Mouse (Mus musculus): ENCODE data around the gene Slc19a2. TPM values are rescaled to one million over a fixed set of nuclear protein-coding genes. Genes with fewer than 3 reads are reported as not detected.
A peak's percentile ranks its signal among the peaks of the same experiment; 100 is the strongest.
"Not testable (repeated sequence)": the region's sequence is repeated elsewhere in the genome, so short reads cannot be mapped to it uniquely, and the experiment has no call there.

Gene Slc19a2
- 26.9 and 31.0 TPM in 2 replicates for total RNA-seq (2021)
- long read RNA-seq, transcript Slc19a2-201 (6 exons, 3,571 nt): major isoform, 28 of 42 reads
- long read RNA-seq, partial matches to known transcripts: 4 of 42 reads
- long read RNA-seq, other reads (novel, unspliced or antisense): 7 of 42 reads

- DNase-seq: peak; percentile 99
Measured at GRCm38 (mm10) chr1:164248465-164249331, at the start of gene Slc19a2. Slc19a2 (plus strand) TSS chr1:164249046.

- no peak for DNase-seq
Measured at GRCm38 (mm10) chr1:164199551-164199950, 49.3 kb upstream of the Slc19a2 start.

DNA sequence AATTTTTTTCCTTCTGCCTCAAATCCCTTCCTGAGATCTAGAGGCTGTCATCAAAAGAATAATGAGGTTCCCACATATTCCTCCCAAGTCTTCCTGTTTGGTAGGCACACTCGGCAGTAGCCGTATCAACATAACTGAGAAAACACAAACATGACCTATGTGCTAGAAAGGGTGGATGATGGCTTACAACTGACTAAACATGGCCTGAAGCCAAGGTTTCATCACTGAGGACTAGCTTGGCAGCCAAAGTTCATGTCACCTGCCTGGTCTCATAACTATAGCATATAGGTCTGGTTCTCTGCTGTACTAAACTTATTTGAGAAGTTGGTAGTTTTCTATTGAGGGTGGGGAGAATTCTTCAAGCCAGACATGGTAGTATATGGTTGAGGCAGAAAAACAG is 40.4 kb upstream of the Slc19a2 start:
- no peak for DNase-seq

GRCm38 (mm10) chr1:164210899-164211298 is 37.9 kb upstream of the Slc19a2 start:
- DNase-seq: no peak

DNA sequence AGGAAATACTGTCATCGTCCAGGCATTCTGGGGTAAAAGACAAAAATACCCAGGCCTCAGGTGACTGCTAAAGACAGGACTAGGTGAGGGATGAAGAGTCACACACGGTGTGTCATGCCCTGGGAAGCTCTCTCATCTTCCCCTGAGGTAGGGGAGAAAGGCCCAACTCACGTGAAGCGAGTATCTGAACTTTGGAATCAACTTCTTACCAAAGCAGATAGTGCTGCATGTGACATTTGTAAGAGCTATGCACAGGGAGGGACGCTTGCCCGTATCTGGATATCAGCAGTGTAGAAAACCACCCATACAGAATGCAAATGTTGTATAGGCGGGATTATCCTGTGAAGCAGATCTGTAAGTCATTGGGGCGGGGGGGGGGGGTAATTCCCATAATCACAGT is 36.2 kb upstream of the Slc19a2 start:
- no peak for DNase-seq

DNA sequence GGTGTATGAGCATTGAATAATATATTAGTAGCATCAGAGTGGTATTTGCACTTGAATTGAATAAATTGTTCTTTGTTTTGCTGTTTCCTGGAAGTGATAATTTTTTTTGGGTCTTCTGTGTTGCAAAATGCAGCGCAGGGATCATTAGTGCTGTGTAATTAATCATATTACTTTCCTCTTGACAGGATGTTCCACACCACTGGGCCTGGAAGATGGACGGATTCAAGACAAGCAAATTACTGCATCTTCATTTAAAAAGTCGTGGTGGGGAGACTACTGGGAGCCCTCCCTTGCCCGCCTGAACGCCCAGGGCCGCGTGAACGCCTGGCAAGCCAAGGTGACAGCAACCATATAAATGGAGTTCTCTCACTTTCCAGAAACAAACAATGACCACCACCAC is 34.7 kb upstream of the Slc19a2 start:
- DNase-seq: no peak

DNA sequence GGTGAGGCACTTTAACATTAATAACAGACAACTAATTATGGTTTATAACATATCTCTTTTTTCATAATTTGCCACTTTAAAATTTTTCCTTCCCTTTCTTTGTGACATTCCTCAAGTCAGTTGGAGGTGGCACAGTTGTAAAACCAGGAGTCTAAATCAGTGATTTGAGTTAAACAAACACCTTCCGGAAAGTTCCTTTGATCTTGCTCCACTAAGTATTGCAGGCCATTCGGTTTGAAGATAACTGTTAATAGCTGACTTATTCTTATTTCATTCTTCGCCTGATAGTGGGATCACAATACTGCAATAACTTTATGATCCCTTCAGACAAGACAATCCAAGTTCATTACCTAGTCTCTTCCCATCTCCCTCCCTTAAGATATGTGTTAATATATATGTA is 33.7 kb upstream of the Slc19a2 start:
- no peak for DNase-seq

GRCm38 (mm10) chr1:164215540-164215939 is 33.3 kb upstream of the Slc19a2 start:
- DNase-seq: no peak

- no peak for DNase-seq
Measured at GRCm38 (mm10) chr1:164217791-164218685, 30.8 kb upstream of the Slc19a2 start.

DNA sequence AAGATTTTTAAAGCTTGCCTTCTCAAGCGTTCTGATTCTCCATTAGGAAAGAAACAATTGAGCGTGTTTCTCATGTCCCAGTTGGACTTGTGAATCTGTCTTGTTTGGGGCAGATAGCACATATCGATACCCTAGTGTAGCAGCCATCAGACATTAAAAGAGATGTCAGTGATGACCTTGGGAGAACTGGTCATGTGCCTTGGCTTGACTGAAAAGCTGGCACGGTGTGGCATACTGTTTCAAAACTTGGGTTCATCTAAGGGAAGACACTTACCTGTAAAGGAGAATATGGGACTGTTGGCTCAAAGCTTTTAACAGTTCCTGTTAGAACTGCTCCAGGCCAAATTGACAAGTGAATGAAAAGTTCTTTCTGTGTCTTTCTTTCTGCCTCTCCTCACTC is 28.6 kb upstream of the Slc19a2 start:
- no peak for DNase-seq

DNA sequence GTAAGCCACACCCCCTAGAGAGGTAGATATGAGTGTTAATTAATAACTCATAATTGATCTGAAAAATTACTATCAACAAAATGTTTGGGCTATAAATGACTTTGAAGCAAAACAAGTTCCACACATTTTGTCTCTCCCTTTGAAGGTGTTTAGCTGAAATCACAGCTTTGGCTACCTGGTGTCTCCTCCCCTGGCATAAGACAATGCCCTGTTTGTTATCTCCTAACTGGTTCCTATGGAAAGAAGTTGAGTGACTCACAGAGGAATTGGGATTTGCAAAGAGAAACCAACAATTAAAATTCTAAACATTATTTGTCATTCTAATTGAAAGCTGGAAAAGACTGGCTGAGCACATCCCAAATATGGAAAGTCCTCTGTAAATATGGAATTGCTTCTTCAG is 25.8 kb upstream of the Slc19a2 start:
- no peak for DNase-seq

DNA sequence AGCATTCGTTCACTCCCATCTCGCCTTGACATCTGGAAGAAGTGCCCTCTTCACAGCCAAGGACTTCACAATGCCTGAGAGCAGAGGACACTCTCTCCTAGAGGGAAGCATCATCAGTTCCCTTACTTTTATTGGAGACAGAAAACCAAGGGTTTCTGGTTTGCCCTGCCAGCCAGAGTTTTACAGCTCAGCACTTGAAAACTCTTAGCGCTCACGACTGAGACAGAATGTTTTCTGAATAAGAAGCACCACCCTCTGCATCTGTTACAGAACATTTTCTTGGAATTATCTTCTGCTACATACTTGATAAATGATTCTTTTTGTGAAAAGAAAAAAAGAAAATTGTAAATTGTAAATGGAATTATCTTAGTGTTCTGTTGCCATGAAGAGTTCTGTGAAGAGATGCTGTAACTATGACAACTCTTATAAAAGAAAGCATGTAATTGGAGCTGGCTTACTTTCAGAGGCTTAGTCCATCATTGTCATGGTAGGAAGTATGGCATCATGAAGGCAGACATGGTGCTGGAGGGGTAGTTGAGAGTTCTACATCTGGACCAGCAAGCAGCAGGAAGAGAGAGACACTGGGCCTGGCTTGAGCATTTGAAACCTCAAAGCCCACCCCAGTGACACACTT is 16.8 kb upstream of the Slc19a2 start:
- not testable (repeated sequence) for DNase-seq

DNA sequence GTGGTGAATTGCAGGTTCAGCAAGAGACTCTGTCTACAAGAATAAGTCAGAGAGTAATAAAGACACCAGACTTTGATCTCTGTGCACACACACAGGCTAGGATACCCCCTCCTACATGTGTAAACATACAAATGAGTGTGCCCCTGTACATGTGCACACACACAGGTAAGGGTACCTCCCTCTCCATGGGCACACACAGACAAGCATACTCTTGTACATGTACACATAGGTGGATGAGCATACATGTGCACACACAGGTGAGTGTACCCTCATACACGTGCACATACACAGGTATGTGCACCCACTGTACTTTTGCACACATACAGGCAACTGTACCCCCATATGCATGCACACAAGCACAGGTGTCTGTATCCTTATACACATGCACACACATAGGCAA is 15.4 kb upstream of the Slc19a2 start:
- no peak for DNase-seq

DNA sequence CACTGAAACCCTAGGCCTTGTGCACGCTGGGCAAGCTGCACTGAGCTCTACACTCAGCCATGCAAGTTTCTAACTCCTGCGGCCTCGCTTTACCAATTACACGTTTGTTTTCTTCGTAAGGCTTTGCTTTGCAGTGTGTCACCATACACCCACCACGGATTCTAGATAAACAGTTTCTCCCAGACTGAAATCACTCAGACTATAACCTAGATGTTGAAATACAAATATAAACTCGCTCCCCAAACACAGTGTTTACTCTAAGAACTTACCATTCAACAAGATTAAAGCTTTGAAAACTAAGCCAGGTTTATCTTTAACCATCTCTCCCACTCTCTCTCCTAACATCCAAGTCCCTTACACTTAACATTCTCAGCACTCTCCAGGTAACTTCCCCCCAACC is 13.8 kb upstream of the Slc19a2 start:
- DNase-seq: no peak

GRCm38 (mm10) chr1:164236078-164236477 is 12.8 kb upstream of the Slc19a2 start:
- DNase-seq: no peak

- no peak for DNase-seq
Measured at GRCm38 (mm10) chr1:164241494-164241893, 7.4 kb upstream of the Slc19a2 start.

DNA sequence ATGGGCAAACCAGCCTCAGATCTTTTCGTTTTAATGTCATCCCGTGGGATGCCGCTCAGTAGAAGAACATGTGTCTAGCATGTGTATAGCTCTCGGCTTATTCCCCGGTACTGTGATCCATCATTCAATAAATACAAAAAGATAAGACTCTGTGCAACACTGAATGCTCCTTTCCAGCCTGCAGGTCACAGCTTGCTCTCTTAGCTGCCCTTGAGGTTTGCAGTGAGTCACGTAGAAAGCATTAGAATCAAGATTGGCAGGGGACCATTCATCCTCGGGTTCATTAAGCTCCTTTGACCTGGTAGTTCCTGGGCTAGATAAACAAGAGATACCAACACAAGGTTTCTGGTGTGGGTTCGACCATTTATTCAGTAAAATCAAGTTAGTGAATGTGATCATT is 6.0 kb upstream of the Slc19a2 start:
- no peak for DNase-seq

DNA sequence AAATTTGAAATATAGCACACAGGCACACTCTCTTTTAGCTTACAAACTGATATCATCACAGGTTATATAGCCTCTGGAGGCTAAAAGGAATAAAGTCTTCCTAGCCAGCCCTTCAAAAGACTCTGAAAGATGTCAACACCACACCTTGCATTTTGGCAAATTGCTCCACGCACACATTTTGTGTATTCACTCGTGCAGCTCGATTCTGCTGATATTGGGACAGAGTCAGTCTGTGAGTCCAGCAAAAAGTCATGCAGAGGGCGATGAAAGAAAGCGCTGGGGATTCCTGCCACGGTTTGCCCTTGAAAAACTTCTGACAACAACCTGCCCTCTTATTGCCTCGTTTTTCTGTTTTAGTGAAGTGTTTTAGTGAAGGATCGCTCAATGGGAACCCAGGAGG is 1.4 kb upstream of the Slc19a2 start:
- DNase-seq: no peak

DNA sequence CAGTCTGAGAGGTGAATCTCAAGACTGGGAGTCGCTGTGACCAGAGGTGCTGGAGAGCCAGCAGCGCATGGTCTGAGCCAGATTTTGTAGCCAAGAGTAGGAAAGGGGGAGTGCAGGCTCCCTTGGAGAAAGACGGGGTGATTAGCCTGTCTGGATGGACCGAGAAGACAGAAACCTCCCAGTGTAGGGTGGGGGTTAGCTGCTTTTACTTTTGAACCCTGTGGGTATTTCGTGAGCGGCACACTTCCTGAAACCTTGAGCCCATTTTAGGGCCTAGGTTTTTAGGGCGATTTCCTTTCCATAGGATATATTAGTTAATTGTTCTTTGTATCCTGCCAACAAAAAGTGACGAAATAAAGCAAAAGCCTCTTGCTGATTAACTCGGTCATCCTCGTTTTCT is 875 bp upstream of the Slc19a2 start:
- DNase-seq: no peak

- no peak for DNase-seq
Measured at GRCm38 (mm10) chr1:164249332-164249711, 476 bp downstream of the Slc19a2 start.

GRCm38 (mm10) chr1:164250391-164251150 is 1.7 kb downstream of the Slc19a2 start:
- DNase-seq: no peak

- DNase-seq: no peak
Measured at GRCm38 (mm10) chr1:164251438-164251837, 2.6 kb downstream of the Slc19a2 start.

All from adrenal gland, postnatal 25 days (tissue).